Mouse (Mus musculus) ES-Bruce4 (cell line): ENCODE results near the gene Lhfpl2. TPM values are rescaled to one million over a fixed set of nuclear protein-coding genes. Genes with fewer than 3 reads are reported as not detected.

ENCODE experiments used
- H3K27ac ChIP-seq: 2 replicates; pipeline ENCODE4 v1.5.1; 2012; ENCODE audit warnings: low read length, inconsistent platforms; ENCODE audit not compliant: insufficient read depth
- H3K27me3 ChIP-seq: 2 replicates; pipeline ENCODE4 v1.6.1; 2012; ENCODE audit warnings: mild to moderate bottlenecking, low read length, inconsistent platforms; ENCODE audit not compliant: control insufficient read depth, poor library complexity, insufficient read depth, severe bottlenecking
- H3K36me3 ChIP-seq: 2 replicates; pipeline ENCODE4 v1.6.1; 2012; ENCODE audit warnings: inconsistent platforms, mild to moderate bottlenecking, low read length, moderate library complexity; ENCODE audit not compliant: control insufficient read depth, poor library complexity, insufficient read depth, severe bottlenecking
- H3K4me1 ChIP-seq: one replicate; pipeline ENCODE4 v1.8.1; 2011; ENCODE audit warnings: low read length; ENCODE audit not compliant: control insufficient read depth, insufficient read depth
- H3K4me3 ChIP-seq: 2 replicates; pipeline ENCODE4 v1.5.1; 2011; ENCODE audit warnings: low read depth, mild to moderate bottlenecking, low read length
- H3K9ac ChIP-seq: 2 replicates; pipeline ENCODE4 v1.6.1; 2012; ENCODE audit warnings: low read depth, mild to moderate bottlenecking, inconsistent platforms; ENCODE audit not compliant: poor library complexity, severe bottlenecking
- H3K9me3 ChIP-seq: replicated peaks from 2 replicates; pipeline ENCODE4 v1.6.1; 2012; ENCODE audit warnings: mild to moderate bottlenecking, low read length, inconsistent platforms; ENCODE audit not compliant: control insufficient read depth, poor library complexity, insufficient read depth, severe bottlenecking
- CTCF ChIP-seq: IDR thresholded peaks from one replicate; pipeline ENCODE4 v1.8.1; 2011; ENCODE audit warnings: low read depth, low read length
- EP300 ChIP-seq: IDR thresholded peaks from 2 replicates; pipeline ENCODE4 v1.6.1; 2011; ENCODE audit warnings: low read depth, low read length; ENCODE audit not compliant: insufficient read depth
- POLR2A ChIP-seq: IDR thresholded peaks from one replicate; pipeline ENCODE4 v1.8.1; 2011; ENCODE audit warnings: low read length; ENCODE audit not compliant: insufficient read depth
- polyA plus RNA-seq: library from polyadenylated mRNA; stranded (reverse); fragments of >200 nt; gene quantifications from 2 replicates; pipeline ENCODE4 v1.2.4, GENCODE M21; 2011; ENCODE audit warnings: low read depth; ENCODE audit not compliant: missing spikeins, insufficient read depth, insufficient read length

Lhfpl2 gene
- polyA plus RNA-seq, 1 experiment: 12.5 TPM

DNA sequence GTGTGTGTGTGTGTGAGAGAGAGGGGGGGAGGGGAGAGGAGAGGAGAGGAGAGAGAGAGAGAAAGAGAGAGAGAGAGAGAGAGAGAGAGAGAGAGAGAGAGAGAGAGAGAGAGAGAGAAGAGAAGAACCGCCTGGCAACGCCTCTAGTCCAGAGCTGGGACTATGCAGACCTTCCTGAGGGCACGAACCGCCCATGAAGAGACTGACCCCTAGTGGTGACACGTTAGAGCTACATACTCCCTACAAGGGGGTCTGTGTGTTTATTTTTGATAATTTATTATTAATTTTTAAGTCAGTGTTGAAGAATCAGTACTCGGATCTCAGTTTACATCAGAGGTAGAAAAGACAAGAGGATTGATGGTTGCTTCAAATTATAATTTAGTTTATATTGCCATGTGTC is 147.6 kb downstream of the Lhfpl2 start:
- Histone ChIP-seq H3K4me3 (no peak overlapping the region), H3K36me3 (no peaks in the 10 kb centered on the region), H3K9me3 (0 out of 2 replicates have a peak, but pooled peaks cover 2% of the 10 kb centered on the region), H3K27ac (no peak overlapping the region), H3K9ac (no peak overlapping the region), H3K4me1 (no peaks in the 10 kb centered on the region), H3K27me3 (no peaks in the 10 kb centered on the region)
- TF ChIP-seq EP300 (no peak), CTCF (peak; percentile 77)

DNA sequence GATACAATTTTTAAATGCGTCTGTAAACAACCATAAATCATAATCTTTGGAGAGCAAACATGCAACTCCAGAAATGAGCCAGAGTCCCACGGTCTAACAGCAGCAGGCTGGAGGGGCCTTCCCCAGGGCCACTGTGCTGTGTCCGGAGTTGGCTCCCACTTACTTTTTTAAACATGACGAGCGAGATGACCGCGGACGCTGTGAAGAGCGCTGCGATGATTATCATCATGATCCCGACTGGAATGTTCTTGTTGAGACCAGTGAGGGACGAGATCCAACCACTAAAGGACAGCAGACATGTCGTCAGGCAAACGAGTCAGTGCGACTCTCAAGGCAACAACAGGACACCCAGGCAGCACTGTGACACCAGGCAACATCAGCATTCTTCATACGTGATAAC is 150.4 kb downstream of the Lhfpl2 start:
- Histone ChIP-seq H3K36me3 (no peaks in the 10 kb centered on the region), H3K27ac (no peak overlapping the region), H3K4me3 (no peak overlapping the region), H3K9ac (no peak overlapping the region), H3K27me3 (no peaks in the 10 kb centered on the region), H3K4me1 (no peaks in the 10 kb centered on the region), H3K9me3 (0 out of 2 replicates have a peak, but pooled peaks cover 2% of the 10 kb centered on the region)
- TF ChIP-seq EP300: no peak
- TF ChIP-seq CTCF: no peak
- no peak for TF ChIP-seq POLR2A

DNA sequence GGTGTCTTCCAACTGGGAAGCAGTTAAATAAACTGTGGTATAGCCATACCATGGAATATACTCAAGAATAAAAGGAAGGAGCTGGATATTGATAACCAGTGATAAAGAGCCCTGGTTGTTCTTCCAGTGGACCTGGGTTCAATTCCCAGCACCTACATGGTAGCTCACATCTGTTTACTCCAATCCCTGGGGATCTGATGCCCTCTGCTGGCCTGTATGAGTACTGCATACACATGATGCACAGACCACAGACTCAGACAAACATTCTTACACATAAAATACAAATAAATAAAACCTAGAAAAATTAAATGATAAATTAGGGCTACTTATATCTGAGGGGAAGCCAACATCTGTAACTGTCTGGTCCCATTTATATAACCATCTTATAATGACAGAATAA is 151.3 kb downstream of the Lhfpl2 start:
- Histone ChIP-seq H3K4me1 (no peaks in the 10 kb centered on the region), H3K27me3 (no peaks in the 10 kb centered on the region), H3K9ac (no peak overlapping the region), H3K4me3 (no peak overlapping the region), H3K27ac (no peak overlapping the region), H3K9me3 (0 out of 2 replicates have a peak, but pooled peaks cover 2% of the 10 kb centered on the region), H3K36me3 (no peaks in the 10 kb centered on the region)
- TF ChIP-seq POLR2A (no peak), CTCF (peak; percentile 6)

DNA sequence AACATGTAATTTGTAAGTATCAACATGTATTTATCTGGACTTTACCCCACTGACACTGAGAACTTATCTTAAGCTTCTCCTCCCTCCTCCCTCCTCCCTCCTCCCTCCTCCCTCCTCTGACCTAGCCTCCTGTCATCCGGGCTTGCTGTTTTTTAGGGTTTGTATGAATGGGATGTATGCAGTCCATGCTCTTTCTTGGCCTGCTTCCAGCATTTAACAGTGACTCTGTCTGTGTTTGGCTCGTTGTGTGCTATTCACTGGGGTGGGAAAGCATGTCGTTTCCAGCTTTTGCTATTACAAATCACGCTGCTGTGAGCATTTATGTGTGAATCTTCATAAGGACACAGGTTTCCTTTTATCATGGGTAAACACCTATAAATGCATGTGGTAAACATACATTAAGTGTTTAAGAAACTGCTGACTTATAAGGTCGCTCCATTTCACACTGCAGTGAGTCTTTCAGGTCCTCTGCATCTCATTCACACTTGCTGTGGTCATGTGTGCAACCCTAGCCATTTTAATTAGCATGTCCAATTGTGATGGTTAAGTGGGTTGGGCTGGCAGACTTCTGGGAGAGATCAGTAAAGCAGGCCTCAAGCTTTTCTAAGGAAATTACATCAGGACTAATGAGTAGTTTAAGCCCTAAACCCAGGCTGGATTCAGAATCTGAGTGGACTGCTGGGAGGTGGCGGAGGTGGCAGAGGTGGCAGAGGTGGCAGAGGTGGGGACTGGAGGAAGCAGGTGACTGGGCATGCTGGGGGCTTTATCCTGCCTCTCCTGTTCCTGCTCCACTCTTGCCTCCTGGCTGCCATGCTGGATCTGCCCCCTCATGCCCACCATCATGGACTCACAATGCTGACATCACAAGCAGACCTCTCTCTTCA is 153.9 kb downstream of the Lhfpl2 start:
- Histone ChIP-seq H3K9me3 (0 out of 2 replicates have a peak, but pooled peaks cover 2% of the 10 kb centered on the region), H3K4me1 (no peaks in the 10 kb centered on the region), H3K36me3 (no peaks in the 10 kb centered on the region), H3K9ac (no peak overlapping the region), H3K4me3 (no peak overlapping the region), H3K27me3 (no peaks in the 10 kb centered on the region), H3K27ac (no peak overlapping the region)
- TF ChIP-seq CTCF (no peak), EP300 (no peak), POLR2A (no peak)

DNA sequence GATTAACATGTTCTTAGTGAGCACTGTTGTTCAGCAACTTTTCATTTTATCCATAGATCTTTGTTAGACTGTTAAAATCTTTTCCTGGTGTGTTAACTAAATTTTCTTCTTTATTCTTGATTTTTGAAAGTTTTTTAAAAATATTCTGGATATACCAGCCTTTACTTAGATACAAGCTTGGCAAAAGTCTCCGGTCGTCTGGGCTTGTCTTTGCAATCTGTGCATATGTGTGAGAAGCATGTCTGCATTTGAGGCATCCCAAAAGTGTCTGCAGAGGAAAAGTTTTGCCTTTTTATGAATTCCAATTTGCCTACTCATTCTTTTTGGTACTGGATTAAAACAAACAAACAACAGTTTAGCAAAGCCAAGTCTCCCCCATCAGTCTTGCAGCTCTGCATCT is 154.6 kb downstream of the Lhfpl2 start:
- no peak overlapping the region for H3K4me3 ChIP-seq
- H3K36me3 ChIP-seq: no peaks in the 10 kb centered on the region
- no peak overlapping the region for H3K9ac ChIP-seq
- no peak overlapping the region for H3K27ac ChIP-seq
- no peaks in the 10 kb centered on the region for H3K4me1 ChIP-seq
- H3K27me3 ChIP-seq: no peaks in the 10 kb centered on the region
- no peak for TF ChIP-seq EP300
- TF ChIP-seq CTCF: no peak
- TF ChIP-seq POLR2A: no peak
- 0 out of 2 replicates have a peak, but pooled peaks cover 2% of the 10 kb centered on the region for H3K9me3 ChIP-seq

DNA sequence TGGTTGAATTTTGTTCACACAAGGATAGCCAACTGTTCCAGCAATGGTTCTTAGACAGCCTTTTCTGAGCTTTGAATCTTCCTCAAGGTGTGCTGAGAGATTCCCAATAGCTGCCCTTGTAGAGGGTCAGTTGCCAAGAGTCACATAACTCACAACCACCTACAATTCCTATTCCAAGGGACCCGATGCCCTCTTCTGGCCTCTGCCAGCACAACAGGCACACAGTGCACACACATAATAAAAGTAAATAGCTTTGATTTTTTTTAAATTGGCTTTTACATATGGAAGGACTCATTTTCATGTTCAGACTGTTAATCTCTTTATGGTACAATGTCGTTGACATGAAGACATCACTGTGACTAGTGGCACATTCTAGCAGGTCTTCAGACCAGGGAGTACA is 155.1 kb downstream of the Lhfpl2 start:
- Histone ChIP-seq H3K9me3 (0 out of 2 replicates have a peak, but pooled peaks cover 2% of the 10 kb centered on the region), H3K9ac (no peak overlapping the region), H3K27ac (no peak overlapping the region), H3K4me1 (no peaks in the 10 kb centered on the region), H3K4me3 (no peak overlapping the region), H3K27me3 (no peaks in the 10 kb centered on the region), H3K36me3 (no peaks in the 10 kb centered on the region)
- TF ChIP-seq CTCF (peak; percentile 33), POLR2A (no peak)
